Mouse (Mus musculus) embryonic fibroblast, embryonic 13.5 days (primary cell): Measurements from ENCODE around the gene Best2.

Experiments
- CTCF ChIP-seq: IDR thresholded peaks from 2 replicates; pipeline ENCODE4 v1.5.1; 2011; ENCODE audit warnings: mild to moderate bottlenecking, control low read depth, low read length, moderate library complexity, borderline replicate concordance; ENCODE audit not compliant: insufficient read depth
- POLR2A ChIP-seq: IDR thresholded peaks from 2 replicates; pipeline ENCODE4 v1.6.1; 2011; ENCODE audit warnings: low read depth, mild to moderate bottlenecking, control low read depth, low read length, moderate library complexity

DNA sequence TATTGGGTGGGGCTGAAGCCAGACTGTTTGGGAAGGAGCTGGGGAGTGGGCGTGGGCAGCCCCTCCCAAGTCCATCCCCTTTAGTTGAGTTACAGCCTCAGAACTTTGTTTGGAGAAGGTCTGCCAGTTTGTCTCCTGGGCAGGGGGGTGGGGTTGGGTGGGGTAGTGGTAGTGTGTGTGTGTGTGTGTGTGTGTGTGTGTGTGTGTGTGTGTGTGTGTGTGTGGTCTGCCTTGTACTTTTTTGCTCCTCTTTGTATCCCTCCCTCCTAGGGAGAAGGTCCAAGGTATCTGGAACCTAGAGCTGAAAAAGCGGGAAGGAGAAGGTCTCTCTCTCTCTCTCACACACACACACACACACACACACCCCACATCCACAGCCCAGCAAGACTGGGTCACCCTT is at the start of gene Best2:
- TF ChIP-seq CTCF (no peak), POLR2A (no peak)
